Comparison of ENCODE assay signal across 8 mouse cellular contexts in the genomic region with DNA sequence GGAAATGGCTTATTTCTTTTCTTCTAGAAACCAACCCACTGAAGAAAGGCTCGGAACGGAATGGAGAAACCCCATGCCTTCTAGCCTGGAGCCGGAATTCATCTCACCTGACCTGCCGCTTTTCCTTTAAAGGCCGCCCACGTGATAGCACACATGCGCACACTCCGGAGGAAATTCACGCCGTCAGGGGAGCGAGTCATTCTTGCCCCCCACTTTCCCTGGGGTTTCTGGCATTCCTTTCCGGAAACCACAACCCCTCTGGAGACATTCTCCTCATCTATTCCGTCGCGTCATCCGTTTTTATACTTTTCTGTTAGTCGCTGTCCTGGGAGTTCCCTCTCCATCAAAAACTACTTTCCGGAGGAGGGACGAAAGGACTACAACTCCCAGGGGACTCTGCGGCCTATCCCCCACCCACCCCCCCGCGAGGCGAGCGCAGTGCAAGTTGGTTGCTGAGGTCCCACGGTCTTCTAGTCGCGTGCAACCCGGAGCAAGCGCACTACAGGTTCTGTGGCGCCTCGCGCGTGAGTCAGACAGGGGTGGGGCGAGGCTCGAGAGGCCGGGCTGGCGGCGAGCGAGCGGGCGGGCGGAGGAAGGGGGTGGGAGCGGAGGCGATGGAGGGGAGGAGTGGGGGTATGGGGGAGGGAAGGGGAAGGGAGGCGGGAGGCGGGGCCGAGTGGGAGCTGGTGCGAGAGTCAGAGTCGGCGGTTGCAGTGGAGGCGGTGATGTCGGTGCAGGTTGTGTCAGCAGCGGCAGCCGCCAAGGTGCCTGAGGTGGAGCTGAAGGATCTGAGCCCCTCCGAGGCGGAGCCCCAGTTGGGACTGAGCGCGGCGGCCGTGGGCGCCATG. TPM values are rescaled to one million over a fixed set of nuclear protein-coding genes. Genes with fewer than 3 reads are reported as not detected.
DNase-seq lines count a peak whose midpoint lies in the region; ATAC-seq and TF ChIP-seq lines count a peak whose summit lies in the region.

Gene Ahcyl2 (plus strand): TSS at position 199 of the 848 bp plus-strand sequence.

- under 1% methylated on average over 50 of the region's 61 CpGs for WGBS in forebrain, embryonic 14.5 days
- WGBS in neural tube, embryonic 15.5 days, result under 1% methylated on average over 57 of the region's 61 CpGs

- peak; percentile 94 for ATAC-seq in cerebellum, adult (ENCODE audit: insufficient number of reproducible peaks, low FRiP score, low TSS enrichment)
- peak; percentile 98 for ATAC-seq in forebrain, embryonic 14.5 days
- ATAC-seq in neural tube, embryonic 15.5 days (ENCODE audit: low FRiP score), result peak; percentile 99

- peak within 1 kb of the TSS; percentile 85 for H3K9ac ChIP-seq in ES-Bruce4 (ENCODE audit: low read depth, poor library complexity, severe bottlenecking)
- H3K9ac ChIP-seq in forebrain, embryonic 14.5 days (ENCODE audit: low read length), result peak within 1 kb of the TSS; percentile 81
- peak within 1 kb of the TSS; percentile 83 for H3K9ac ChIP-seq in neural tube, embryonic 15.5 days (replicated peaks)

- peak within 1 kb of the TSS; percentile 96 for H3K4me3 ChIP-seq in ES-Bruce4 (ENCODE audit: low read depth, low read length)
- peak within 1 kb of the TSS; percentile 76 for H3K4me3 ChIP-seq in forebrain, embryonic 14.5 days (ENCODE audit: low read depth, low read length)
- peak within 1 kb of the TSS; percentile 88 for H3K4me3 ChIP-seq in neural tube, embryonic 15.5 days (replicated peaks)

- no peaks in the 10 kb centered on the region for H3K36me3 ChIP-seq in ES-Bruce4 (ENCODE audit: control insufficient read depth, insufficient read depth, low read length, poor library complexity, severe bottlenecking)
- no peaks in the 10 kb centered on the region for H3K36me3 ChIP-seq in forebrain, embryonic 14.5 days (ENCODE audit: control insufficient read depth, insufficient read depth, low read length)
- H3K36me3 ChIP-seq in neural tube, embryonic 15.5 days, result no peaks in the 10 kb centered on the region

- intact Hi-C loops in heart, postnatal 14 days (cut with DNase I), result loop anchor here (5.0 kb wide), 1 partner anchor 49 kb away; no protein-coding TSS in a partner anchor

- peak within 1 kb of the TSS; percentile 68 for H3K4me2 ChIP-seq in forebrain, embryonic 14.5 days (ENCODE audit: low read length)
- H3K4me2 ChIP-seq in neural tube, embryonic 15.5 days, result peak within 1 kb of the TSS; percentile 58

- no peaks in the 10 kb centered on the region for H3K9me3 ChIP-seq in ES-Bruce4 (replicated peaks; ENCODE audit: control insufficient read depth, insufficient read depth, low read length, poor library complexity, severe bottlenecking)
- no peaks in the 10 kb centered on the region for H3K9me3 ChIP-seq in forebrain, embryonic 14.5 days (replicated peaks; ENCODE audit: control insufficient read depth, low read length)
- H3K9me3 ChIP-seq in neural tube, embryonic 15.5 days (replicated peaks), result no peaks in the 10 kb centered on the region

- peak; percentile 99 for DNase-seq in forebrain, embryonic 14.5 days (ENCODE audit: low spot score)
- DNase-seq in heart, postnatal 14 days, result peak; percentile 94 to 96
- peak; percentile 96 for DNase-seq in layer of hippocampus, adult 11-12 months (ENCODE audit: low spot score)
- DNase-seq in lung, adult 18-20 months, result peak; percentile 98
- peak; percentile 97 for DNase-seq in testis, postnatal 14 days (ENCODE audit: low spot score)

- no peaks in the 10 kb centered on the region for H3K4me1 ChIP-seq in ES-Bruce4 (ENCODE audit: control insufficient read depth, insufficient read depth, low read length)
- peaks cover 8% of the 10 kb centered on the region; the same call in 1 of the 2 replicates for H3K4me1 ChIP-seq in forebrain, embryonic 14.5 days (ENCODE audit: control insufficient read depth, insufficient read depth, low read length)
- peaks cover 18% of the 10 kb centered on the region for H3K4me1 ChIP-seq in neural tube, embryonic 15.5 days

- no peak for TF ChIP-seq EP300 in ES-Bruce4 (IDR thresholded peaks at IDR 0.05; ENCODE audit: insufficient read depth, low read depth, low read length)

- peak; percentile 62 for TF ChIP-seq POLR2A in ES-Bruce4 (IDR thresholded peaks at IDR 0.05; ENCODE audit: insufficient read depth, low read length)

- H3K27ac ChIP-seq in ES-Bruce4 (ENCODE audit: insufficient read depth, low read length), result peak within 1 kb of the TSS; percentile 73
- peak within 1 kb of the TSS; percentile 91 for H3K27ac ChIP-seq in forebrain, embryonic 14.5 days (ENCODE audit: low read depth, low read length)
- H3K27ac ChIP-seq in neural tube, embryonic 15.5 days (replicated peaks), result peak within 1 kb of the TSS; percentile 95

- no peaks in the 10 kb centered on the region for H3K27me3 ChIP-seq in ES-Bruce4 (ENCODE audit: control insufficient read depth, insufficient read depth, low read length, poor library complexity, severe bottlenecking)
- H3K27me3 ChIP-seq in forebrain, embryonic 14.5 days (replicated peaks; ENCODE audit: control insufficient read depth, insufficient read depth, low read length), result no peaks in the 10 kb centered on the region
- no peaks in the 10 kb centered on the region for H3K27me3 ChIP-seq in neural tube, embryonic 15.5 days (replicated peaks)

- TF ChIP-seq CTCF in ES-Bruce4 (IDR thresholded peaks at IDR 0.05; ENCODE audit: low read depth, low read length), result no peak

RNA-seq across cellular contexts. Expression of gene Ahcyl2, which starts in this region (rescaled TPM):
- polyA plus RNA-seq in ES-Bruce4 (2011; ENCODE audit: insufficient read depth, insufficient read length, low read depth, missing spikeins), result 37.2 and 41.3 TPM in 2 replicates
- polyA plus RNA-seq in forebrain, embryonic 14.5 days (2014; fragmentation: Nextera tagmentation; extraction: Ambion mirVana), result 8.6 and 11.5 TPM in 2 replicates
- 10 to 100 TPM; 15.0 TPM for total RNA-seq in heart, postnatal 14 days (2021)
- polyA plus RNA-seq in neural tube, embryonic 15.5 days (2015; fragmentation: Nextera tagmentation; extraction: Ambion mirVana), result 19.4 and 20.8 TPM in 2 replicates

Comparison
In these comparisons a context has a peak if more than half of its experiments do, and no peak if none do; other contexts are left out.
1. Peak in every context shown above with its lines: DNase-seq, ATAC-seq, H3K4me3 ChIP-seq and H3K27ac ChIP-seq.